Mouse (Mus musculus) midbrain, embryonic 16.5 days (tissue): ENCODE measurements at regions not wholly inside any gene's neighbourhood (a gene's known extent, or its start where the extent isn't known, plus 50 kb on each side); places are given as distances from the start of the nearest gene placed in this dataset.

Source experiments
- ATAC-seq: fragments of 200-750 bp; cut with Nextera tagmentation; 2 replicates; pipeline ENCODE4 v1.8.0; 2017; ENCODE audit warnings: moderate TSS enrichment
- H3K27ac ChIP-seq: fragments of 300-500 bp; sonication (generic); 2 replicates; pipeline ENCODE4 v1.5.1; 2014; ENCODE audit warnings: mild to moderate bottlenecking, low read length, mixed read lengths
- H3K27me3 ChIP-seq: fragments of 300-500 bp; sonication (generic); 2 replicates; pipeline ENCODE4 v1.6.1; 2014; ENCODE audit warnings: low read depth, low read length, mixed read lengths; ENCODE audit not compliant: control insufficient read depth, insufficient read depth
- H3K36me3 ChIP-seq: fragments of 300-500 bp; sonication (generic); 2 replicates; pipeline ENCODE4 v1.6.1; 2014; ENCODE audit warnings: mild to moderate bottlenecking, low read length, moderate library complexity, mixed read lengths; ENCODE audit not compliant: control insufficient read depth, insufficient read depth
- H3K4me1 ChIP-seq: fragments of 300-500 bp; sonication (generic); 2 replicates; pipeline ENCODE4 v1.6.1; 2014; ENCODE audit warnings: mild to moderate bottlenecking, low read length, mixed read lengths; ENCODE audit not compliant: control insufficient read depth, insufficient read depth
- H3K4me2 ChIP-seq: fragments of 300-500 bp; sonication (generic); 2 replicates; pipeline ENCODE4 v1.6.1; 2014; ENCODE audit warnings: mild to moderate bottlenecking, low read length, mixed read lengths
- H3K4me3 ChIP-seq: fragments of 300-500 bp; sonication (generic); 2 replicates; pipeline ENCODE4 v1.5.1; 2014; ENCODE audit warnings: low read depth, mild to moderate bottlenecking, low read length, moderate library complexity, mixed read lengths
- H3K9ac ChIP-seq: fragments of 300-500 bp; sonication (generic); 2 replicates; pipeline ENCODE4 v1.6.1; 2014; ENCODE audit warnings: low read depth, low read length, mixed read lengths
- H3K9me3 ChIP-seq: fragments of 300-500 bp; sonication (generic); replicated peaks from 2 replicates; pipeline ENCODE4 v1.6.1; 2014; ENCODE audit warnings: mild to moderate bottlenecking, low read length, mixed read lengths; ENCODE audit not compliant: control insufficient read depth, poor library complexity, severe bottlenecking
- WGBS: fragments of 180-500 bp; shearing (Covaris S2); extraction: QIAGEN DNeasy Blood & Tissue Kit; methylation state at CpG from one replicate; pipeline ENCODE4 v1.1.7; 2014; 5-methylcytosine and 5-hydroxymethylcytosine counted together

- no peaks in the 10 kb centered on the region for H3K27me3 ChIP-seq
- no peaks in the 10 kb centered on the region for H3K36me3 ChIP-seq
- H3K4me1 ChIP-seq: no peaks in the 10 kb centered on the region
- H3K27ac ChIP-seq: no peak overlapping the region
- no peak overlapping the region for H3K9ac ChIP-seq
- no peaks in the 10 kb centered on the region for H3K9me3 ChIP-seq
- 41% methylated on average over 2 of the region's 2 CpGs for WGBS
- no peak for ATAC-seq
- H3K4me2 ChIP-seq: no peak overlapping the region
- H3K4me3 ChIP-seq: no peak overlapping the region
Measured at GRCm38 (mm10) chr2:11853210-11853973, 75.7 kb downstream of the Ankrd16 start.

GRCm38 (mm10) chr2:11869983-11870382 lies 92.3 kb downstream of the Ankrd16 start:
- H3K27me3 ChIP-seq: no peaks in the 10 kb centered on the region
- peak; percentile 67; the same call in 1 of the 2 replicates for ATAC-seq
- H3K4me2 ChIP-seq: no peak overlapping the region
- no peak overlapping the region for H3K4me3 ChIP-seq
- WGBS: 51% methylated on average over 2 of the region's 2 CpGs
- no peak overlapping the region for H3K27ac ChIP-seq
- no peaks in the 10 kb centered on the region for H3K4me1 ChIP-seq
- peaks cover 2% of the 10 kb centered on the region; the same call in 1 of the 2 replicates for H3K9me3 ChIP-seq
- no peaks in the 10 kb centered on the region for H3K36me3 ChIP-seq
- H3K9ac ChIP-seq: no peak overlapping the region

GRCm38 (mm10) chr2:11880005-11880404 lies 102.3 kb downstream of the Ankrd16 start:
- H3K9ac ChIP-seq: no peak overlapping the region
- H3K27ac ChIP-seq: no peak overlapping the region
- no peaks in the 10 kb centered on the region for H3K4me1 ChIP-seq
- ATAC-seq: no peak
- H3K4me3 ChIP-seq: no peak overlapping the region
- no peak overlapping the region for H3K4me2 ChIP-seq
- H3K27me3 ChIP-seq: no peaks in the 10 kb centered on the region
- no peaks in the 10 kb centered on the region for H3K36me3 ChIP-seq
- WGBS: 29% methylated on average over 1 of the region's 1 CpGs
- no peaks in the 10 kb centered on the region; the same call in 1 of the 2 replicates for H3K9me3 ChIP-seq

GRCm38 (mm10) chr2:11894792-11895568 lies 117.3 kb downstream of the Ankrd16 start:
- WGBS: 75% methylated on average over 7 of the region's 7 CpGs
- no peak overlapping the region for H3K4me3 ChIP-seq
- no peaks in the 10 kb centered on the region for H3K4me1 ChIP-seq
- H3K27ac ChIP-seq: no peak overlapping the region
- ATAC-seq: no peak
- no peak overlapping the region for H3K4me2 ChIP-seq
- no peaks in the 10 kb centered on the region for H3K9me3 ChIP-seq
- H3K27me3 ChIP-seq: no peaks in the 10 kb centered on the region
- no peaks in the 10 kb centered on the region for H3K36me3 ChIP-seq
- no peak overlapping the region for H3K9ac ChIP-seq

GRCm38 (mm10) chr2:11899698-11900660 lies 122.3 kb downstream of the Ankrd16 start:
- Histone ChIP-seq H3K9me3 (no peaks in the 10 kb centered on the region), H3K4me1 (no peaks in the 10 kb centered on the region), H3K9ac (no peak overlapping the region), H3K27me3 (no peaks in the 10 kb centered on the region), H3K27ac (no peak overlapping the region), H3K4me3 (no peak overlapping the region), H3K36me3 (no peaks in the 10 kb centered on the region), H3K4me2 (no peak overlapping the region)
- ATAC-seq: no peak
- 81% methylated on average over 11 of the region's 11 CpGs for WGBS

- Histone ChIP-seq H3K4me1 (no peaks in the 10 kb centered on the region), H3K4me2 (no peak overlapping the region), H3K4me3 (no peak overlapping the region), H3K27ac (no peak overlapping the region), H3K9ac (no peak overlapping the region), H3K27me3 (no peaks in the 10 kb centered on the region), H3K9me3 (no peaks in the 10 kb centered on the region), H3K36me3 (no peaks in the 10 kb centered on the region)
- no peak for ATAC-seq
- 77% methylated on average over 1 of the region's 1 CpGs for WGBS
Measured at GRCm38 (mm10) chr2:11914782-11915181, 137.1 kb downstream of the Ankrd16 start.

- Histone ChIP-seq H3K27me3 (no peaks in the 10 kb centered on the region), H3K4me1 (no peaks in the 10 kb centered on the region), H3K9ac (no peak overlapping the region), H3K4me2 (no peak overlapping the region), H3K27ac (no peak overlapping the region), H3K36me3 (no peaks in the 10 kb centered on the region), H3K9me3 (no peaks in the 10 kb centered on the region), H3K4me3 (no peak overlapping the region)
- no peak for ATAC-seq
Measured at GRCm38 (mm10) chr2:11917373-11917772, 139.7 kb downstream of the Ankrd16 start.

GRCm38 (mm10) chr2:11918070-11918469 lies 140.4 kb downstream of the Ankrd16 start:
- H3K4me1 ChIP-seq: no peaks in the 10 kb centered on the region
- no peak overlapping the region for H3K4me2 ChIP-seq
- H3K27me3 ChIP-seq: no peaks in the 10 kb centered on the region
- H3K9ac ChIP-seq: no peak overlapping the region
- no peaks in the 10 kb centered on the region for H3K36me3 ChIP-seq
- ATAC-seq: no peak
- H3K27ac ChIP-seq: no peak overlapping the region
- H3K9me3 ChIP-seq: no peaks in the 10 kb centered on the region
- 87% methylated on average over 5 of the region's 5 CpGs for WGBS
- no peak overlapping the region for H3K4me3 ChIP-seq
